Mouse (Mus musculus): ENCODE results near the gene Ccdc9b. TPM values are rescaled to one million over a fixed set of nuclear protein-coding genes. Genes with fewer than 3 reads are reported as not detected.
A peak's percentile ranks its signal among the peaks of the same experiment; 100 is the strongest.

Ccdc9b gene
- polyA plus RNA-seq, 1 experiment from 2014 or later = 1.3 TPM

GRCm38 (mm10) chr2:118790221-118790550 lies 27.7 kb upstream of the Ccdc9b start:
- 56% methylated on average over 12 of the region's 12 CpGs for WGBS
- Histone ChIP-seq H3K4me1 (peaks cover 9% of the 10 kb centered on the region; the same call in 1 of the 2 replicates), H3K27ac (no peak overlapping the region), H3K9me3 (replicated peaks) (no peaks in the 10 kb centered on the region), H3K4me3 (no peak overlapping the region), H3K27me3 (peaks cover 19% of the 10 kb centered on the region), H3K4me2 (replicated peaks) (peak overlapping the region; percentile 38), H3K9ac (no peak overlapping the region), H3K36me3 (peaks cover 38% of the 10 kb centered on the region)
- ATAC-seq (ENCODE audit: low FRiP score) = no peak; the same call in 1 of the 2 replicates

GRCm38 (mm10) chr2:118789501-118789900 lies 27.0 kb upstream of the Ccdc9b start:
- Histone ChIP-seq H3K4me1 (peaks cover 9% of the 10 kb centered on the region; the same call in 1 of the 2 replicates), H3K4me3 (no peak overlapping the region), H3K9me3 (replicated peaks) (no peaks in the 10 kb centered on the region), H3K36me3 (peaks cover 38% of the 10 kb centered on the region), H3K4me2 (replicated peaks) (no peak overlapping the region), H3K9ac (no peak overlapping the region), H3K27me3 (peaks cover 19% of the 10 kb centered on the region), H3K27ac (no peak overlapping the region)
- 90% methylated on average over 11 of the region's 11 CpGs for WGBS
- ATAC-seq (ENCODE audit: low FRiP score) = no peak

GRCm38 (mm10) chr2:118786525-118786924 lies 24.1 kb upstream of the Ccdc9b start:
- WGBS = 95% methylated on average over 5 of the region's 5 CpGs
- H3K27me3 ChIP-seq = peaks cover 18% of the 10 kb centered on the region
- H3K4me2 ChIP-seq (replicated peaks) = no peak overlapping the region
- no peak for ATAC-seq (ENCODE audit: low FRiP score)
- no peak overlapping the region for H3K4me3 ChIP-seq
- no peaks in the 10 kb centered on the region for H3K9me3 ChIP-seq (replicated peaks)
- no peak overlapping the region for H3K27ac ChIP-seq
- peaks cover 26% of the 10 kb centered on the region for H3K36me3 ChIP-seq
- peaks cover 9% of the 10 kb centered on the region; the same call in 1 of the 2 replicates for H3K4me1 ChIP-seq
- no peak overlapping the region for H3K9ac ChIP-seq

- Histone ChIP-seq H3K9ac (no peak overlapping the region), H3K36me3 (peaks cover 16% of the 10 kb centered on the region), H3K27me3 (peaks cover 12% of the 10 kb centered on the region), H3K27ac (no peak overlapping the region), H3K4me3 (no peak overlapping the region), H3K4me1 (peaks cover 15% of the 10 kb centered on the region), H3K4me2 (replicated peaks) (no peak overlapping the region), H3K9me3 (replicated peaks) (no peaks in the 10 kb centered on the region)
- ATAC-seq (ENCODE audit: low FRiP score) = no peak
- WGBS = 91% methylated on average over 7 of the region's 7 CpGs
Observed at GRCm38 (mm10) chr2:118783663-118784062, 21.2 kb upstream of the Ccdc9b start.

GRCm38 (mm10) chr2:118783093-118783492 lies 20.6 kb upstream of the Ccdc9b start:
- Histone ChIP-seq H3K27ac (no peak overlapping the region), H3K36me3 (peaks cover 16% of the 10 kb centered on the region), H3K9me3 (replicated peaks) (no peaks in the 10 kb centered on the region), H3K4me3 (no peak overlapping the region), H3K4me2 (replicated peaks) (no peak overlapping the region), H3K9ac (no peak overlapping the region), H3K4me1 (peaks cover 15% of the 10 kb centered on the region), H3K27me3 (peaks cover 12% of the 10 kb centered on the region)
- ATAC-seq (ENCODE audit: low FRiP score) = no peak
- WGBS = 74% methylated on average over 5 of the region's 5 CpGs

GRCm38 (mm10) chr2:118782303-118782702 lies 19.8 kb upstream of the Ccdc9b start:
- Histone ChIP-seq H3K4me2 (replicated peaks) (no peak overlapping the region), H3K4me1 (peaks cover 15% of the 10 kb centered on the region), H3K9me3 (replicated peaks) (no peaks in the 10 kb centered on the region), H3K27me3 (peaks cover 9% of the 10 kb centered on the region), H3K36me3 (peaks cover 14% of the 10 kb centered on the region), H3K9ac (no peak overlapping the region), H3K27ac (no peak overlapping the region), H3K4me3 (no peak overlapping the region)
- WGBS = 77% methylated on average over 4 of the region's 4 CpGs
- ATAC-seq (ENCODE audit: low FRiP score) = no peak

- peaks cover 15% of the 10 kb centered on the region for H3K4me1 ChIP-seq
- 0 out of 2 replicates have a peak, but pooled peaks cover 3% of the 10 kb centered on the region for H3K36me3 ChIP-seq
- no peak overlapping the region for H3K4me3 ChIP-seq
- H3K27me3 ChIP-seq = peaks cover 9% of the 10 kb centered on the region
- H3K9me3 ChIP-seq (replicated peaks) = no peaks in the 10 kb centered on the region
- 0 out of 2 replicates have a peak overlapping the region, but pooled peaks have one; percentile 18 for H3K9ac ChIP-seq
- WGBS = 22% methylated on average over 1 of the region's 1 CpGs
- H3K4me2 ChIP-seq (replicated peaks) = 0 out of 2 replicates have a peak overlapping the region, but pooled peaks have one; percentile 59
- no peak for ATAC-seq (ENCODE audit: low FRiP score)
- no peak overlapping the region for H3K27ac ChIP-seq
Observed at GRCm38 (mm10) chr2:118781115-118781514, 18.7 kb upstream of the Ccdc9b start.

GRCm38 (mm10) chr2:118779504-118780480 lies 17.3 kb upstream of the Ccdc9b start, which contains the start of gene Disp2:
Gene Disp2 (plus strand): TSS chr2:118779719.
- WGBS = 10% methylated on average over 39 of the region's 39 CpGs
- peak within 1 kb of the TSS; percentile 59 for H3K4me2 ChIP-seq (replicated peaks)
- peak within 1 kb of the TSS; percentile 42 for H3K4me3 ChIP-seq
- no peaks in the 10 kb centered on the region for H3K36me3 ChIP-seq
- H3K9me3 ChIP-seq (replicated peaks) = no peaks in the 10 kb centered on the region
- H3K4me1 ChIP-seq = peaks cover 15% of the 10 kb centered on the region
- ATAC-seq (ENCODE audit: low FRiP score) = peak; percentile 92
- peaks cover 18% of the 10 kb centered on the region for H3K27me3 ChIP-seq
- peak within 1 kb of the TSS; percentile 83 for H3K27ac ChIP-seq
- peak within 1 kb of the TSS; percentile 65 for H3K9ac ChIP-seq

- peak overlapping the region; percentile 83 for H3K27ac ChIP-seq
- WGBS = 10% methylated on average over 10 of the region's 10 CpGs
- ATAC-seq (ENCODE audit: low FRiP score) = peak; percentile 38
Observed at GRCm38 (mm10) chr2:118779065-118779464, 16.6 kb upstream of the Ccdc9b start.

GRCm38 (mm10) chr2:118778418-118778817 lies 16.0 kb upstream of the Ccdc9b start:
- Histone ChIP-seq H3K4me3 (no peak overlapping the region), H3K9me3 (replicated peaks) (no peaks in the 10 kb centered on the region), H3K27ac (no peak overlapping the region), H3K36me3 (no peaks in the 10 kb centered on the region), H3K9ac (no peak overlapping the region), H3K27me3 (peaks cover 18% of the 10 kb centered on the region), H3K4me1 (peaks cover 15% of the 10 kb centered on the region), H3K4me2 (replicated peaks) (no peak overlapping the region)
- no peak for ATAC-seq (ENCODE audit: low FRiP score)
- WGBS = 83% methylated on average over 4 of the region's 4 CpGs

More at GRCm38 (mm10) chr2:118779065-118779464, 16.6 kb upstream of the Ccdc9b start:
- no peaks in the 10 kb centered on the region for H3K36me3 ChIP-seq
- no peaks in the 10 kb centered on the region for H3K9me3 ChIP-seq (replicated peaks)
- H3K4me1 ChIP-seq = peaks cover 15% of the 10 kb centered on the region
- H3K27me3 ChIP-seq = peaks cover 18% of the 10 kb centered on the region
- peak overlapping the region; percentile 59 for H3K4me2 ChIP-seq (replicated peaks)
- H3K9ac ChIP-seq = peak overlapping the region; percentile 65
- peak overlapping the region; percentile 42 for H3K4me3 ChIP-seq

- H3K27ac ChIP-seq = no peak overlapping the region
- no peak overlapping the region for H3K4me3 ChIP-seq
- peaks cover 13% of the 10 kb centered on the region for H3K27me3 ChIP-seq
- WGBS = 79% methylated on average over 2 of the region's 2 CpGs
- no peak for ATAC-seq (ENCODE audit: low FRiP score)
- H3K9me3 ChIP-seq (replicated peaks) = no peaks in the 10 kb centered on the region
- peaks cover 15% of the 10 kb centered on the region for H3K4me1 ChIP-seq
- no peak overlapping the region for H3K4me2 ChIP-seq (replicated peaks)
- H3K9ac ChIP-seq = no peak overlapping the region
- H3K36me3 ChIP-seq = no peaks in the 10 kb centered on the region
Observed at GRCm38 (mm10) chr2:118776295-118776694, 13.8 kb upstream of the Ccdc9b start.

- Histone ChIP-seq H3K4me3 (no peak overlapping the region), H3K9ac (no peak overlapping the region), H3K4me2 (replicated peaks) (no peak overlapping the region), H3K9me3 (replicated peaks) (no peaks in the 10 kb centered on the region), H3K27ac (no peak overlapping the region), H3K4me1 (peaks cover 12% of the 10 kb centered on the region), H3K27me3 (peaks cover 9% of the 10 kb centered on the region), H3K36me3 (no peaks in the 10 kb centered on the region)
- WGBS = 56% methylated on average over 4 of the region's 4 CpGs
- ATAC-seq (ENCODE audit: low FRiP score) = no peak
Observed at GRCm38 (mm10) chr2:118775846-118776245, 13.4 kb upstream of the Ccdc9b start.
